Mouse (Mus musculus) right cerebral cortex, postnatal 10 days (tissue): ENCODE data around the gene Mageb5.
"Not testable (repeated sequence)": the region's sequence is repeated elsewhere in the genome, so short reads cannot be mapped to it uniquely, and the experiment has no call there.

ENCODE experiments used
- DNase-seq, 2 experiments: peaks; one replicate each; pipeline ENCODE4 v3.0.0; 2021; ENCODE audit warnings: low spot score in 2 of 2

The Mageb5 gene

GRCm38 (mm10) chrX:91782918-91783317 is at the start of gene Mageb5:
Gene Mageb5 (minus strand): TSS chrX:91783018.
- DNase-seq, result not testable (repeated sequence)

GRCm38 (mm10) chrX:91759591-91760226 is 23.1 kb downstream of the Mageb5 start:
- DNase-seq, result not testable (repeated sequence)
